Mouse (Mus musculus) embryo, embryonic 11 days (tissue): ENCODE measurements at regions not wholly inside any gene's neighbourhood (a gene's known extent, or its start where the extent isn't known, plus 50 kb on each side); places are given as distances from the start of the nearest gene placed in this dataset.
"Not testable (repeated sequence)": the region's sequence is repeated elsewhere in the genome, so short reads cannot be mapped to it uniquely, and the experiment has no call there.

Experiments used
- DNase-seq: peaks from one replicate; pipeline ENCODE4 v3.0.0-alpha.2; 2015

GRCm38 (mm10) chr10:16171251-16171650 is 1453.2 kb upstream of the Gje1 start:
- DNase-seq: no peak

DNA sequence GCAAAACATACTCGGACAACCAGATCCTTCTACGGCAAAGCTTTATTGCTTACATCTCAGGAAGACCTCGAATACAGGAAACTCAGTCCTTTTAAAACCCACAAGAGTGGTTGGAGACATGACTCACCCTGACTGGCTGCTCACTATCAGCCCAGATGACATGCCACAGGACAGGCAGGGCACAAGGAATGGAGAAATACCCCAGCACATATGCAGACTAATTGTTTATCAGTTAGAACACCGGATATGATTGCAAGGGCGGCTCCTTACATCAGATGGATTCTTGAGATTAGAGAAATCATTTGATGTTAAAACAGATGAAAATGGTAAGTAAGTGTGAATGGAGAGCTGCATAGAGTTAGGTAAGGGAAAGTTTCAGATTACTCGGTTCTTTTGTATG is 1441.5 kb upstream of the Gje1 start:
- not testable (repeated sequence) for DNase-seq

- DNase-seq: no peak
These were observed 1440.4 kb upstream of the Gje1 start for GRCm38 (mm10) chr10:16158445-16158844.

- no peak for DNase-seq
These were observed 1438.9 kb upstream of the Gje1 start for GRCm38 (mm10) chr10:16156954-16157353.

- DNase-seq: no peak
These were observed 1431.0 kb upstream of the Gje1 start for GRCm38 (mm10) chr10:16148991-16149390.

DNA sequence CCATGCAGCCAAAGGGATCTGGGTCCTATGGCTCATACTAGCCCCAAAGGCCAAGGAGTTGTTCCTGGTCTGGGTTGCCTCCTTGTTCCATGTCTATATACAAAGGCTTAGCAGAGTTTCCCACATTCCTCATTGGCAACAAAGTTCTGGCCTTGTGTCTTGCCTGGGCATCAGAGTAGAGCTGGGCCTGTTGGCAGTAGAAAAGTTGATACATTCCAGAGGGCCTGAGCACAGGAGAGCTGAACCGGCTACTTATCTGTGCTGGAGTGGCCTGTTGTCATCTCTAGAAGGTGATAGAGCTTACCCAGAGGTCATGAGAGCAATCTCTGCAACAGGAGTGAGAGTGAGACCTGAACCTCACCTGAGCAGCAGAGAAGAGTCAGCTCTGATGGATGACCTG is 1427.4 kb upstream of the Gje1 start:
- no peak for DNase-seq

DNA sequence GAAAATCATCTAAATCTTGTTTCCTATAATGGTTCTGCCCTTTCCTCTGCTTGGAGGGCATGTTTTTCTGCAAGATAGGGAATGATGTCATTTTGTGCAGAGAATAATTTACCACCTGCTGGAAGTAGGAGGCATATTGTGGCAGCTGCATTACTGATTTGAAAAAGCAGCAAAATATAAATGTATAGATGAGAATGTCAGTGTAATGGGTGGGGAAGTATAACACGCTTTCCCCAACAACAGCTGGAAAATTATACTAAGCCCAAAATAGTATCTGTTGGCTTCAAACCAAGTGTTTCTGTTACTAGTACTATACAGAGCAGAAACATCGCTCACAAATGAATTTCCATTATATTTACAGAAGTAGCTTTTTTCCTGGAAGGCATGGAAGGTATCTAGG is 1405.9 kb upstream of the Gje1 start:
- no peak for DNase-seq

- DNase-seq: no peak
These were observed 1370.2 kb upstream of the Gje1 start for GRCm38 (mm10) chr10:16088210-16088609.

GRCm38 (mm10) chr10:16053008-16053407 is 1335.0 kb upstream of the Gje1 start:
- peak; percentile 12 for DNase-seq

- peak; percentile 7 for DNase-seq
These were observed 1334.5 kb upstream of the Gje1 start for GRCm38 (mm10) chr10:16052463-16052889.

DNA sequence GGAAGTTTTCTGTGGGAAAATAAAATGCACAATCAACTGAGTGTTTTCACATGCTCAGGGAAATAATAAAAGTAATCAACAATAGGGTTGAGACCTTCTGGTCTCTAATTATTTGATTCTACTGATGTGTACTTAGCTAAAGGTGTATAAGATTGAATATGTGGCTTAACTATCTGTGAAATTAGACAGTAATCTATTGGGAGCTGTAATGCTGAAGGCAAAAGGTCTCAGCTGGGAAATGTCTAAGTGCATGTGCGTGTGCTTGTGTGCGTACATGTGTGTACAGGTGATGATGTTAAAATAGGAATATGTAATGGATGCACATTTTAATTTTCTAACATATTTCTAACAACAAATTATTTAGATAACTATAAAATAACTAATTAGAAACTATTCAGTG is 1318.2 kb upstream of the Gje1 start:
- DNase-seq: no peak

- DNase-seq: peak; percentile 5
These were observed 1315.1 kb upstream of the Gje1 start for GRCm38 (mm10) chr10:16033096-16033495.

DNA sequence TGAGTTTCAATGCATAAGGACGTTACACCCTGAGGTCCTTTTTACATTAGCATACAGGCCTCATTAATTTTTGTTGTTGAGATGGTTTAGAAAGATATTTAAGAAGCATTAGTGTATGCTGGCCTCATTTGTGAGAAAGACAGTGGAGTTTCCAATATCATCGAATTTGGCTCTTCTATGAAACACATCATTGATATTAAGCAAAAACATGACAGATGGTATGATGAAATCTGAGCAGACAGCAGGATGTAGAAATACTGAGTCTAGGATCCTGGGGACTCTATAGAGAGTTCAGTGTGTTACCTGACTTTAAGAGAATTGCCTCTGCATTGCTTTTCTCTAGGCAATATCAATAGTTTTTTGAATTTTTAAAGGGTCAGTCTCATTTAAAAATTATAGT is 1312.8 kb upstream of the Gje1 start:
- DNase-seq: no peak

GRCm38 (mm10) chr10:16014806-16015205 is 1296.8 kb upstream of the Gje1 start:
- DNase-seq: no peak

- DNase-seq: no peak
These were observed 1283.2 kb upstream of the Gje1 start for GRCm38 (mm10) chr10:16001246-16001645.

DNA sequence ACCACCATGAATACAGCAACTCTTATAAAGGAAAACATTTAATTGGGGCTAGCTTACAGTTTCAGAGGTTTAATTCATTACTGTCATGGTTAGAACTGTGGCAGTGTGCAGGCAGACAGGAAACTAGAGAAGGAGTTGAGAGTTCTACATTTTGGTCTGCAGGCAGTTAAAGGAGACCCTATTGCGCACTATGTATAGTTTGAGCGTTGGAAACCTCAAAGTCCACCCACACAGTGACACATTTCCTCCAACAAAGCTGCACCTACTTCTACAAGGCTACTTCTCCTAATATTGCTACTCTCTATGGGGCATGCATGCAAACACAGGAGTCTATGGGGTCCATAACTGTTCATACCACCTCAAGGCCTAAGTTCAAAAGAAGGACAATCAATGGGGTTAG is 1275.3 kb upstream of the Gje1 start:
- no peak for DNase-seq
